Mouse (Mus musculus): ENCODE data around the gene S100z. TPM values are rescaled to one million over a fixed set of nuclear protein-coding genes. Genes with fewer than 3 reads are reported as not detected.

Gene S100z
- polyA plus RNA-seq, 1 experiment from 2014 or later: not detected

GRCm38 (mm10) chr13:95493296-95493695 is 14.8 kb upstream of the S100z start:
- no peak for ATAC-seq
- 64% methylated on average over 5 of the region's 5 CpGs for WGBS (ENCODE audit: insufficient replicate concordance)
- H3K27ac ChIP-seq: no peak overlapping the region

DNA sequence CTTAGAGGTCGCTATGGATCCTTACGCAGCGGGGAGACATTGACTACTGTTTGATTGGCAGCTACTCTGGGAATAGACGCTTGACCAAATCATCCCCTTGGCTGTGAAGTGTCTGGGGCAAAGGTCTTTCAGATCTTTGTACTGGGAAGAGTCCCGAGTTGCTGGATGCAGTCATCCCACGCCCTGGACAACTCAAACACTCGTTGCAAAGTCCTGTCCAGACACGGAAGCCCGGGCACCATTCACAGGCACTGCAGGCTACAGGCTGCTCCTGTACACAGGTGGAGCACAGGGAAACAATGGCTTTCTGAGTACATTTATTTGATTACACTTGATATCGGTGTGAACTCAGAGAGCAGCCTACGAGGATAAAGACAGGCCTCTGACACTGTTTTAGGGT is 12.8 kb upstream of the S100z start:
- WGBS (ENCODE audit: insufficient replicate concordance): 61% methylated on average over 11 of the region's 11 CpGs

More at GRCm38 (mm10) chr13:95493296-95493695, 14.8 kb upstream of the S100z start:
- H3K9me3 ChIP-seq (replicated peaks): no peaks in the 10 kb centered on the region
- no peaks in the 10 kb centered on the region for H3K36me3 ChIP-seq
- H3K4me3 ChIP-seq: no peak overlapping the region
- no peaks in the 10 kb centered on the region for H3K27me3 ChIP-seq (replicated peaks)
- no peaks in the 10 kb centered on the region; the same call in 1 of the 2 replicates for H3K4me1 ChIP-seq
- H3K9ac ChIP-seq: no peak overlapping the region
- H3K4me2 ChIP-seq: no peak overlapping the region

GRCm38 (mm10) chr13:95484664-95485063 is 6.1 kb upstream of the S100z start:
- ATAC-seq: no peak
- Histone ChIP-seq H3K9ac (no peak overlapping the region), H3K27me3 (replicated peaks) (peaks cover 23% of the 10 kb centered on the region), H3K4me3 (no peak overlapping the region), H3K9me3 (replicated peaks) (no peaks in the 10 kb centered on the region), H3K4me2 (no peak overlapping the region), H3K36me3 (no peaks in the 10 kb centered on the region), H3K27ac (no peak overlapping the region), H3K4me1 (no peaks in the 10 kb centered on the region)
- 49% methylated on average over 5 of the region's 5 CpGs for WGBS (ENCODE audit: insufficient replicate concordance)

More for the DNA sequence above, 12.8 kb upstream of the S100z start:
- no peak for ATAC-seq
- Histone ChIP-seq H3K4me2 (no peak overlapping the region), H3K9me3 (replicated peaks) (no peaks in the 10 kb centered on the region), H3K4me3 (no peak overlapping the region), H3K36me3 (no peaks in the 10 kb centered on the region), H3K9ac (no peak overlapping the region), H3K4me1 (no peaks in the 10 kb centered on the region; the same call in 1 of the 2 replicates), H3K27me3 (replicated peaks) (no peaks in the 10 kb centered on the region), H3K27ac (no peak overlapping the region)

GRCm38 (mm10) chr13:95481428-95481827 is 2.9 kb upstream of the S100z start:
- WGBS (ENCODE audit: insufficient replicate concordance): 7% methylated on average over 4 of the region's 4 CpGs
- Histone ChIP-seq H3K4me2 (no peak overlapping the region), H3K27me3 (replicated peaks) (peaks cover 38% of the 10 kb centered on the region), H3K9ac (no peak overlapping the region), H3K4me1 (no peaks in the 10 kb centered on the region), H3K4me3 (no peak overlapping the region), H3K36me3 (no peaks in the 10 kb centered on the region), H3K27ac (no peak overlapping the region), H3K9me3 (replicated peaks) (no peaks in the 10 kb centered on the region)
- no peak for ATAC-seq

- no peak for ATAC-seq
- H3K4me1 ChIP-seq: peaks cover 28% of the 10 kb centered on the region
- 37% methylated on average over 6 of the region's 6 CpGs for WGBS (ENCODE audit: insufficient replicate concordance)
These were observed 1.3 kb downstream of the S100z start for GRCm38 (mm10) chr13:95477173-95477572.

GRCm38 (mm10) chr13:95475124-95475523 is 3.4 kb downstream of the S100z start:
- Histone ChIP-seq H3K27me3 (replicated peaks) (peaks cover 17% of the 10 kb centered on the region), H3K9ac (no peak overlapping the region), H3K36me3 (no peaks in the 10 kb centered on the region), H3K4me1 (peaks cover 28% of the 10 kb centered on the region), H3K9me3 (replicated peaks) (0 out of 2 replicates have a peak, but pooled peaks cover 5% of the 10 kb centered on the region), H3K27ac (no peak overlapping the region), H3K4me2 (peak overlapping the region; percentile 28), H3K4me3 (no peak overlapping the region)
- 18% methylated on average over 7 of the region's 7 CpGs for WGBS (ENCODE audit: insufficient replicate concordance)
- peak; percentile 73 for ATAC-seq

More at GRCm38 (mm10) chr13:95477173-95477572, 1.3 kb downstream of the S100z start:
- Histone ChIP-seq H3K4me3 (no peak overlapping the region), H3K4me2 (no peak overlapping the region), H3K27ac (no peak overlapping the region), H3K27me3 (replicated peaks) (peaks cover 25% of the 10 kb centered on the region), H3K36me3 (no peaks in the 10 kb centered on the region), H3K9ac (no peak overlapping the region), H3K9me3 (replicated peaks) (0 out of 2 replicates have a peak, but pooled peaks cover 3% of the 10 kb centered on the region)

DNA sequence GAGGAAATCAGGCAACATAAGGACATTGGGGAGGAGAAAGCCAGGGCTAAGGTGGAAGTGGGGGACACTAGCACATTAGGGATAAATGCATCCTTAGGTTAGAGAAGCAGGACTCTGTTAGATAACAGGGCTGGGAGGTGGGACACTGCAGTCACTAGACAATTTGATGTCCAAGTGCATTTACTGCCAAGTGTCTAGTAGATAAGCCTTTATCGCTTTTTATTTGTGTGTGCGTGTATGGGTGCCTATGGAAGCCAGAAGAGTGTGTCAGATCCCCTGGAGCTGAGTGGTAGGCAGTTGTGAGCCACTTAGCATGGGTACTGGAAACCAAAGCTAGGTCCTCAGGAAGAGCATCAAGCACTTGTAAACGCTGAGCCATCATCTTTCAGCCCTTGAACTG is 4.2 kb downstream of the S100z start:
- H3K4me3 ChIP-seq: no peak overlapping the region
- peak; percentile 84 for ATAC-seq
- H3K4me1 ChIP-seq: peaks cover 28% of the 10 kb centered on the region
- H3K4me2 ChIP-seq: peak overlapping the region; percentile 28
- no peak overlapping the region for H3K9ac ChIP-seq
- 43% methylated on average over 3 of the region's 3 CpGs for WGBS (ENCODE audit: insufficient replicate concordance)
- no peaks in the 10 kb centered on the region for H3K36me3 ChIP-seq
- H3K9me3 ChIP-seq (replicated peaks): 0 out of 2 replicates have a peak, but pooled peaks cover 5% of the 10 kb centered on the region
- H3K27me3 ChIP-seq (replicated peaks): peaks cover 17% of the 10 kb centered on the region
- H3K27ac ChIP-seq: peak overlapping the region; percentile 36; the same call in 1 of the 2 replicates

- 0 out of 2 replicates have a peak, but pooled peaks cover 5% of the 10 kb centered on the region for H3K9me3 ChIP-seq (replicated peaks)
- no peak overlapping the region for H3K4me3 ChIP-seq
- no peak for ATAC-seq
- no peak overlapping the region for H3K27ac ChIP-seq
- H3K4me2 ChIP-seq: no peak overlapping the region
- no peaks in the 10 kb centered on the region for H3K36me3 ChIP-seq
- WGBS (ENCODE audit: insufficient replicate concordance): 55% methylated on average over 2 of the region's 2 CpGs
- peaks cover 19% of the 10 kb centered on the region for H3K27me3 ChIP-seq (replicated peaks)
- peaks cover 24% of the 10 kb centered on the region for H3K4me1 ChIP-seq
- H3K9ac ChIP-seq: no peak overlapping the region
These were observed 7.6 kb downstream of the S100z start for GRCm38 (mm10) chr13:95470970-95471369.

GRCm38 (mm10) chr13:95451529-95451928 is 27.0 kb downstream of the S100z start:
- H3K27me3 ChIP-seq (replicated peaks): peaks cover under 1% of the 10 kb centered on the region; the same call in 1 of the 2 replicates
- no peaks in the 10 kb centered on the region for H3K4me1 ChIP-seq
- no peak overlapping the region for H3K4me2 ChIP-seq
- no peaks in the 10 kb centered on the region for H3K36me3 ChIP-seq
- H3K4me3 ChIP-seq: no peak overlapping the region
- ATAC-seq: no peak
- H3K27ac ChIP-seq: no peak overlapping the region
- no peaks in the 10 kb centered on the region for H3K9me3 ChIP-seq (replicated peaks)
- no peak overlapping the region for H3K9ac ChIP-seq
- WGBS (ENCODE audit: insufficient replicate concordance): 68% methylated on average over 2 of the region's 2 CpGs

DNA sequence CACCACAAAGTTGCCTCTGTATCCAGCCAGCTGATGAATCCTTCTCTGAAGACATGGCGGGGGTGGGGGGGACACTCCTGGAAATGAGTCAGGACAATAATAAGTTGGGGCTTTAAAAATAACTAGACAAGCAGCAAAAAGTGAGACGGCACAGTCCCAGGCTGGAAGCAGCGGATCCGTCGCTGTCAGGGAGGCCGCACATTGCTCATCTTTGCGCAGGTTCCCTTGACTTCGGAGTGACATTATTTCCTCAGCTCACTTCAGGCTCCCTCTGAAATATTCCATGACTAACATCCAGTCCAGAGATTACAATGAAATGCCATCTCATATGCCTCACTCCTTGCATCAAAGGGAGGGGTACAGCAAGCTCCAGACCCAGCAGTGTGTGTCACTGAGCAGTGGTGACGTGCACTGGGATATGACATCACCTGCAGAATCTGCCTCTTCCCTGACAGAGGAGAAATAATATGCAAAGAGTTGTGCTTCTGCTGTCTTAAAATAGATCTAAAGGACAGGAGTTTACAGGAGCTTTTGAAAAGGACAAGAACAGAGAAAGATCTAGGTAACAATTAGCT is 27.8 kb downstream of the S100z start:
- peaks cover 8% of the 10 kb centered on the region for H3K27me3 ChIP-seq (replicated peaks)
- no peaks in the 10 kb centered on the region for H3K9me3 ChIP-seq (replicated peaks)
- no peak overlapping the region for H3K4me3 ChIP-seq
- H3K4me1 ChIP-seq: no peaks in the 10 kb centered on the region
- no peak for ATAC-seq
- 82% methylated on average over 9 of the region's 9 CpGs for WGBS (ENCODE audit: insufficient replicate concordance)
- H3K36me3 ChIP-seq: no peaks in the 10 kb centered on the region
- H3K4me2 ChIP-seq: no peak overlapping the region
- H3K9ac ChIP-seq: no peak overlapping the region
- H3K27ac ChIP-seq: no peak overlapping the region

- ATAC-seq: no peak
- Histone ChIP-seq H3K4me2 (no peak overlapping the region), H3K4me3 (no peak overlapping the region), H3K27ac (no peak overlapping the region), H3K9ac (no peak overlapping the region), H3K27me3 (replicated peaks) (peaks cover 18% of the 10 kb centered on the region), H3K4me1 (no peaks in the 10 kb centered on the region), H3K9me3 (replicated peaks) (no peaks in the 10 kb centered on the region), H3K36me3 (no peaks in the 10 kb centered on the region)
- 49% methylated on average over 3 of the region's 3 CpGs for WGBS (ENCODE audit: insufficient replicate concordance)
These were observed 28.8 kb downstream of the S100z start for GRCm38 (mm10) chr13:95449730-95450129.

DNA sequence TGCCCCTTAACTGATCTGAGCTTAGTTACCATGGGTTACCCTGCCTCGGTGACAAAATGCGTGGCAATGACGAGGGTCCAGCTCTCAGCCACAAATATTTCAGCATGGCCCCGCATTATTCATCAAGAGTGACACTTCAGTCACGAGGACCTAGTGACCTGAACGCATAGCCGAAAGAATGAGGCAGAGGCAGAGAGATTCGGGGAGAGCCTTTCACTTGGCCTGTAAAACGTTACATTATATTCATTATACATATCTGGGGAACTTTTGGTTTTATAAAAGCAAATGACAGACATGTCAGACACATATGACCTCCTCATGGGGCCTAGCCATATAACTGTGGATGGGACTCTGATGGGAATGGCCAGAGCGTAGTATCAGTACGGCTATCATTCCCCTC is 33.7 kb downstream of the S100z start, which contains the start of gene Crhbp:
Gene Crhbp, minus strand, starts transcription at position 101 of the 400 bp plus-strand sequence.
- no peaks in the 10 kb centered on the region for H3K9me3 ChIP-seq (replicated peaks)
- 56% methylated on average over 11 of the region's 11 CpGs for WGBS (ENCODE audit: insufficient replicate concordance)
- H3K4me3 ChIP-seq: peak within 1 kb of the TSS; percentile 26
- H3K4me1 ChIP-seq: peaks cover 4% of the 10 kb centered on the region; the same call in 1 of the 2 replicates
- no peak for ATAC-seq
- no peaks in the 10 kb centered on the region for H3K36me3 ChIP-seq
- no peak within 1 kb of the TSS for H3K9ac ChIP-seq
- H3K27me3 ChIP-seq (replicated peaks): peaks cover 53% of the 10 kb centered on the region
- no peak within 1 kb of the TSS for H3K27ac ChIP-seq
- peak within 1 kb of the TSS; percentile 52 for H3K4me2 ChIP-seq

Data from liver, embryonic 12.5 days (tissue).